Mouse (Mus musculus): ENCODE data around the gene Pnisr.

DNA sequence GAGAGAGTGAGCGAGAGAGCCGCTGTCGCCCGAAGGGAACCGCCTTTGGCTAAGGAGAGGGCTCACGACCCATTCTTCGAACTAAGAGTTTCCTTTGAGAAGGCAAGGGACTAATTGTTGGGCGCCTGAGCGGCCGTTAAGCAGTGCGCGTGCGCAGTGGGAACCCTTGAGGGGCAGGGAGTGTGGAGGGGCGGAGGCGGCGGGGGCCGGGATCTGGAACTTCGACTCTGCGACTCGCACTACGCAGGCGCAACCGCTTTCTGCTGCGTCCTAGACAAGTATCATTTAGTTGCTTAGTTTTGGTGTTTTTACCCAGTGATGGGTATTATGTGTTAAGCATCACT lies 876 bp downstream of the Pnisr start:
- TF ChIP-seq CTCF (conservative IDR thresholded peaks at IDR 0.05; ENCODE audit: low read length) (no peak), POU5F1 (IDR thresholded peaks at IDR 0.05; ENCODE audit: borderline replicate concordance, low read length) (no peak), NANOG (IDR thresholded peaks at IDR 0.05; ENCODE audit: borderline replicate concordance, low read length) (no peak)
